Mouse (Mus musculus) limb, embryonic 13.5 days (tissue): ENCODE data around the gene Apoe. TPM values are rescaled to one million over a fixed set of nuclear protein-coding genes. Genes with fewer than 3 reads are reported as not detected.

Source experiments
- ATAC-seq: fragments of 200-750 bp; cut with Nextera tagmentation; 2 replicates; pipeline ENCODE4 v1.8.0; 2017; ENCODE audit warnings: low read depth, moderate number of reproducible peaks, moderate TSS enrichment; ENCODE audit not compliant: low FRiP score
- H3K27ac ChIP-seq: fragments of 300-500 bp; sonication (generic); 2 replicates; pipeline ENCODE4 v1.5.1; 2015; ENCODE audit warnings: inconsistent platforms, mild to moderate bottlenecking, moderate library complexity
- H3K27me3 ChIP-seq: fragments of 300-500 bp; sonication (generic); 2 replicates; pipeline ENCODE4 v1.6.1; 2015; ENCODE audit warnings: mild to moderate bottlenecking, inconsistent platforms
- H3K36me3 ChIP-seq: fragments of 300-500 bp; sonication (generic); 2 replicates; pipeline ENCODE4 v1.6.1; 2015; ENCODE audit warnings: inconsistent platforms, mild to moderate bottlenecking, moderate library complexity
- H3K4me1 ChIP-seq: fragments of 300-500 bp; sonication (generic); 2 replicates; pipeline ENCODE4 v1.6.1; 2015; ENCODE audit warnings: inconsistent platforms
- H3K4me2 ChIP-seq: fragments of 300-500 bp; sonication (generic); replicated peaks from 2 replicates; pipeline ENCODE4 v1.6.1; 2015; ENCODE audit warnings: inconsistent platforms, mild to moderate bottlenecking, moderate library complexity
- H3K4me3 ChIP-seq: fragments of 300-500 bp; sonication (generic); 2 replicates; pipeline ENCODE4 v1.5.1; 2015; ENCODE audit warnings: moderate library complexity, mild to moderate bottlenecking, inconsistent platforms
- H3K9ac ChIP-seq: fragments of 300-500 bp; sonication (generic); 2 replicates; pipeline ENCODE4 v1.6.1; 2015; ENCODE audit warnings: mild to moderate bottlenecking, inconsistent platforms
- H3K9me3 ChIP-seq: fragments of 300-500 bp; sonication (generic); 2 replicates; pipeline ENCODE4 v1.6.1; 2016; ENCODE audit warnings: inconsistent platforms
- WGBS: fragments of 180-500 bp; shearing (Covaris S2); methylation state at CpG from one replicate; pipeline ENCODE4 v1.1.7; 2015; 5-methylcytosine and 5-hydroxymethylcytosine counted together
- polyA plus RNA-seq: library from polyadenylated mRNA; unstranded; fragments of >200 nt; fragmentation: Nextera tagmentation; extraction: Ambion mirVana; gene quantifications from 2 replicates; pipeline ENCODE4 v1.2.1, GENCODE M21; 2015

The Apoe gene
- polyA plus RNA-seq, 1 experiment from 2014 or later = 241 TPM

DNA sequence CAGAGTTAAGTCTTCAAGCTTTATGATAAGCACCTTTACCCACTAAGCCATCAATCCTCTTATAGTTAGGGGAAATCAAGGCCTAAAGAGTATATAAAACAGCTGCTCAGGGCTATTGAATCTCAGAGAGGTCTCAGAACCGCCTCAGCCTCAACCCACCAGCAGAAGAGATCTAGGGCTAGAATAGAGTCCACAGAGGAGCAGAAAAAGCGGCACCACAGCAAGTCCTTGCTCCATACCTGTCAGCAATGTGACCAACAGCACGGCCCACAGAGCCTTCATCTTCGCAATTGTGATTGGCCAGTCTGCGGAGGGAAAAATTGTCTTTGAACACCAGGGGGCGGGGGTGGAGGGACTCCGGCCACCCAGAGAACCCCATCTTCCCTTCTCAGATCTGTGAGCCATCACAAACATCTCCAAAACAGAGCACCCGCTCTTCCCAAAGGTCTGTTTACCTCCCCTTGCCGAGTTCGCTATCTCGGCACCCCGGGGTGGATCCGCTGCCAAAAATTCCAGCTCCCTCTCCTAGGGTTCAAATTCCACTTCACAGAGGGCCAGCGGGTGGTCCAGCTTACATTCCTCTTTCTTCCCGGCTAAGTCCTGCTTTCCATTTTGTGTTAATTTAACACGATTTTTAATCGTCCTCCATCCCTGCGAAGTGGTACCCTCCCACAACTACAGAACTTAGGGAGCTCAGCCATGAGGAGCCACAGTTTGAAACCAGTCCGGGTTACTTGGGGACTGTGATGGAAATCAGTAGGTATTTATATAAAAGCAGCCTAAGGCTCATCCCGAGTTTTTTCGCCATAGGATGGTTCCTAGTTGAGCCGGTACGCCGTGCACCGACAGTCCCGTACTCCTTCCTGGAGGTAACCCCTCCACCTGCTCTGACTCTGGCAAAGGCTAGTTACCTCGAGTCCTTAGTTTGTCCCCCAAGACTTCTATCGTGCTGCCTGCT lies 760 bp downstream of the Apoe start:
- Histone ChIP-seq H3K36me3 (peaks cover 28% of the 10 kb centered on the region), H3K4me2 (peak overlapping the region; percentile 78), H3K4me1 (peaks cover 21% of the 10 kb centered on the region), H3K9ac (peak overlapping the region; percentile 68), H3K27me3 (peaks cover 6% of the 10 kb centered on the region; the same call in 1 of the 2 replicates), H3K9me3 (no peaks in the 10 kb centered on the region), H3K27ac (no peak overlapping the region), H3K4me3 (peak overlapping the region; percentile 40)
- no peak for ATAC-seq
- WGBS = 3% methylated on average over 28 of the region's 28 CpGs

DNA sequence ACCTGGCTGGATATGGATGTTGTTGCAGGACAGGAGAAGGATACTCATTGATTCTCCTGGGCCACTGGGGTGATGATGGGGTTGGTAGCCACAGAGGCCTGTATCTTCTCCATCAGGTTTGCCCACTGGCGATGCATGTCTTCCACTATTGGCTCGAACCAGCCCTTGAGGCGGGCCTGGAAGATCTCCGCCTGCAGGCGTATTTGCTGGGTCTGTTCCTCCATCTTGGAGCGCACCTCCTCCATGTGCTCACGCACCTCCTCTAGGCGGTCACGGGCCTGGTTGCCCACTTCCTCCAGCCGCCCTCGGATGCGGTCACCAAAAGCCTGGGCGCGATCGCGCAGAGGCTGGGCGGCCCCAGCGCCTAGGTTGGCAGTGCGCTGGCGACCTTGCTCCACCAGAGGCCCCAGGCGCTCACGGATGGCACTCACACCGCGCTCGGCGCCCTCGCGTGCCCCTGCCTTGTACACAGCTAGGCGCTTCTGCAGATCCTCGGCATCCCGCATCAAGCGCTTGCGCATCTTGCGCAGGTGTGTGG lies 2.6 kb downstream of the Apoe start:
- Histone ChIP-seq H3K4me1 (peaks cover 25% of the 10 kb centered on the region), H3K4me3 (no peak overlapping the region), H3K9ac (no peak overlapping the region), H3K36me3 (peaks cover 11% of the 10 kb centered on the region), H3K4me2 (no peak overlapping the region), H3K27ac (no peak overlapping the region), H3K27me3 (peaks cover 6% of the 10 kb centered on the region; the same call in 1 of the 2 replicates), H3K9me3 (no peaks in the 10 kb centered on the region)
- WGBS = 93% methylated on average over 34 of the region's 34 CpGs
- ATAC-seq = no peak

DNA sequence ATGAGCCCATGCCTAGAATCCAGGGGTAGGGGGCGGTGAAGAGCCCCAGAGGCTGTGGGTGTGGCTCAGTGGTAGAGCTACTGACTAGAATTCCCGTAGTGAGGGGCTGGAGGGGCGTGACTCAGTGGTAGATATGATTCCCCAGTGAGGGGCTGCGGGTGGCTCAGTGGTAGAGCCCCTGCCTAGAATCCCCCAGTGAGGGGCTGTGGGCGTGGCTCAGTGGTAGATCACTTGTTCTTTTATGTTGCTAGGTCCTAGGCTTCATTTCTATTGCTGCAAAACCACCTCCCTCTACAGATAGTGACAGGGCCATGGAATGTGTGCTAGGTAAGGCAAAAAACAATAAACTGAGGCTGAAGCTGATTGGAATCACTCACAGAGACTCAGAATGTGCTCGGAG lies 3.1 kb downstream of the Apoe start:
- Histone ChIP-seq H3K4me1 (peaks cover 25% of the 10 kb centered on the region), H3K9ac (no peak overlapping the region)
- WGBS = 85% methylated on average over 6 of the region's 6 CpGs

DNA sequence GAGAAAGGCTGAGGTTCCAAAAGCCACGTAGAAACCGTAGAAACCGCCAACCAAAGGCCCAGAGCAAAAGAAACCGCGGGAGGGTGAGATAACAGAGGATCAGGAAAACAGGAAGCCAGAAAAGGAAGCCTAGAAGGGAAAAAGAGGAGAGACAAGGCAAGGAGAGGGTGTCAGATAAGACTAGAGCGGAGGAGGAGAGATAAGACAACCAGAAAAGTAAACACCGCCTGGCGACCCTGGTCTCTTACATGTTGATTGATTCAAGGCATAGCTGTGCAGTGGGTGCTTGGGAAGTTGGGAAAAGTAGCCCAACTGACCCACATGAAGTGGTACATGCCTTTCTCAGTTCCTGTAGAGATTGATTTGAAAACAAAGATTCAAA lies 3.8 kb downstream of the Apoe start:
- H3K9ac ChIP-seq = no peak overlapping the region
- no peak overlapping the region for H3K4me3 ChIP-seq
- 53% methylated on average over 8 of the region's 8 CpGs for WGBS
- no peak for ATAC-seq
- H3K27me3 ChIP-seq = peaks cover 6% of the 10 kb centered on the region; the same call in 1 of the 2 replicates
- peaks cover 10% of the 10 kb centered on the region for H3K36me3 ChIP-seq
- no peak overlapping the region for H3K4me2 ChIP-seq
- peaks cover 25% of the 10 kb centered on the region for H3K4me1 ChIP-seq
- H3K27ac ChIP-seq = no peak overlapping the region
- no peaks in the 10 kb centered on the region for H3K9me3 ChIP-seq

More for the DNA sequence above, 3.1 kb downstream of the Apoe start:
- peaks cover 10% of the 10 kb centered on the region for H3K36me3 ChIP-seq
- no peak overlapping the region for H3K4me3 ChIP-seq
- no peaks in the 10 kb centered on the region for H3K9me3 ChIP-seq
- ATAC-seq = no peak
- H3K27me3 ChIP-seq = peaks cover 6% of the 10 kb centered on the region; the same call in 1 of the 2 replicates
- H3K4me2 ChIP-seq = no peak overlapping the region
- H3K27ac ChIP-seq = no peak overlapping the region

- WGBS = 81% methylated on average over 10 of the region's 10 CpGs
- Histone ChIP-seq H3K27me3 (peaks cover 6% of the 10 kb centered on the region; the same call in 1 of the 2 replicates), H3K36me3 (peaks cover 10% of the 10 kb centered on the region), H3K9ac (no peak overlapping the region), H3K4me2 (no peak overlapping the region), H3K4me1 (peaks cover 24% of the 10 kb centered on the region), H3K9me3 (no peaks in the 10 kb centered on the region), H3K4me3 (no peak overlapping the region), H3K27ac (no peak overlapping the region)
- ATAC-seq = no peak
These were observed 4.4 kb downstream of the Apoe start for GRCm38 (mm10) chr7:19694336-19695212.

DNA sequence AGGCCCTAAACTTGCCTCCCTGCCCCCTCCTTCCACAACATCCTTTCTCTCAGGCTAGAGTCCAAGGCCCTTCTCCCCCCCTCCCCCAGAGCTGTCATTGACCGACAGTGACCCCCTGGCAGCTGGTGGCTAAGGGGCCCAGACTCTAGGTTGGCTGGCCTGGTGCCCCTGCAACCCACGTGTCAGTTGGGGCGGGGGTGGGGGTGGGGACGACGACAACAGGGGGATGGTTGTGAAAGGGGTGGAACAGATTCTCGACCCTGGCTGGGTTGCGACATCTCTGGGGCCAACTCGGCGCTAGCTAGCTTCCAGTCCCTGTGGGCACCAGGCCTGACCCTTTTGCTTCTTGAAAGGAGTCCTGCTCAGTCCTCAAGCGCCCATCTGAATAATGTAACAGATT lies 5.6 kb downstream of the Apoe start:
- no peak overlapping the region for H3K4me2 ChIP-seq
- no peak overlapping the region for H3K9ac ChIP-seq
- H3K36me3 ChIP-seq = peaks cover 10% of the 10 kb centered on the region
- H3K4me3 ChIP-seq = no peak overlapping the region
- H3K27ac ChIP-seq = no peak overlapping the region
- H3K9me3 ChIP-seq = no peaks in the 10 kb centered on the region
- no peak for ATAC-seq
- WGBS = 26% methylated on average over 10 of the region's 10 CpGs
- peaks cover 13% of the 10 kb centered on the region for H3K4me1 ChIP-seq
- peaks cover 6% of the 10 kb centered on the region; the same call in 1 of the 2 replicates for H3K27me3 ChIP-seq

GRCm38 (mm10) chr7:19691873-19692865 lies 6.8 kb downstream of the Apoe start, which contains the start of gene Apoc1:
Apoc1 (minus strand) TSS chr7:19692660.
- Histone ChIP-seq H3K4me2 (no peak within 1 kb of the TSS), H3K4me1 (peaks cover 7% of the 10 kb centered on the region), H3K36me3 (peaks cover 10% of the 10 kb centered on the region), H3K9me3 (no peaks in the 10 kb centered on the region), H3K27ac (no peak within 1 kb of the TSS), H3K4me3 (no peak within 1 kb of the TSS), H3K27me3 (no peaks in the 10 kb centered on the region), H3K9ac (no peak within 1 kb of the TSS)
- no peak for ATAC-seq
- 45% methylated on average over 28 of the region's 28 CpGs for WGBS

GRCm38 (mm10) chr7:19691434-19691833 lies 7.6 kb downstream of the Apoe start:
- Histone ChIP-seq H3K27me3 (no peaks in the 10 kb centered on the region), H3K9me3 (no peaks in the 10 kb centered on the region), H3K4me3 (no peak overlapping the region), H3K4me2 (no peak overlapping the region), H3K27ac (no peak overlapping the region), H3K4me1 (peaks cover 11% of the 10 kb centered on the region), H3K9ac (no peak overlapping the region), H3K36me3 (peaks cover 6% of the 10 kb centered on the region)
- no peak for ATAC-seq
- 80% methylated on average over 6 of the region's 6 CpGs for WGBS

DNA sequence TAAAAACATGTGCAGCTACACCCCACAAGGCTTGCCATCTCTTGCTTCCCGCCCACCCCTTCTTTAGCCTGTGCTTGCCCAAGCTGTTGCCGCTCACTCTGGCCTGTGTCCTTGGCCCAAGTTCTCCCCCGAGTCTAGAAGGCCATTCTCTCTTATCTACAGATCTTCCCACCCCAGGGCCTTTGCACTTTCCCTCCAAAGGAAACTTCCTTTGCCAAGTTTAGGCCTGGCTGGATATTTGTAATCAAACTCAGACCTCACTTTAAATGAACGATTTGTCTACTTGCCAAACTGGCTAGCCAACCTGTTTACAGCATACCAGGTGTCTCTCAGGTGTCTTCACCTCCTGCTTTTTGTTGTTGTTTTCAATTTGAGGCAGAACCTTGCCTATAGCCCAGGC lies 8.1 kb downstream of the Apoe start:
- no peak overlapping the region for H3K4me2 ChIP-seq
- peaks cover under 1% of the 10 kb centered on the region; the same call in 1 of the 2 replicates for H3K36me3 ChIP-seq
- no peak overlapping the region for H3K4me3 ChIP-seq
- H3K27ac ChIP-seq = no peak overlapping the region
- H3K9ac ChIP-seq = no peak overlapping the region
- no peaks in the 10 kb centered on the region for H3K9me3 ChIP-seq
- H3K4me1 ChIP-seq = peaks cover 11% of the 10 kb centered on the region
- WGBS = 85% methylated on average over 4 of the region's 4 CpGs
- no peaks in the 10 kb centered on the region for H3K27me3 ChIP-seq
- no peak for ATAC-seq

DNA sequence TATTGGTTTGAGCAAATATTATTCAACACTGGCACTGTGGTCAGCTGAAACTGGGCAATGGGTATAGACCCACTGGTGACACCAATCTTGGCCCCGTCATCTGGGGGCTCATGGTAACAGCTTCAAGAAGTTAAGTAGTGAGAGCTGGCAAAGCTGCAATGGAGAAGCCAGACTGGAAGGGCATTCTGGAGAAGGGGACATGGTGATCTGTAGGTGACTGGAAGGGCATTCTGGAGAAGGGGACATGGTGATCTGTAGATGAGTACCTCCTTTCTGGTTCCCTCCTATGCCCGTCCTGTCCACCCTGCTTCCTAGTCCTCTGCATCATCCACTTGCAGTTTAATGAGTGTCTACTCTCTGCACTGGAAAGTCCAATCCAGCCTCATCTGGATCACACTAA lies 10.4 kb downstream of the Apoe start:
- Histone ChIP-seq H3K4me2 (no peak overlapping the region), H3K27me3 (no peaks in the 10 kb centered on the region), H3K9me3 (no peaks in the 10 kb centered on the region), H3K9ac (no peak overlapping the region), H3K36me3 (no peaks in the 10 kb centered on the region), H3K4me1 (peaks cover 15% of the 10 kb centered on the region), H3K4me3 (no peak overlapping the region), H3K27ac (no peak overlapping the region)
- 93% methylated on average over 2 of the region's 2 CpGs for WGBS
- no peak for ATAC-seq

DNA sequence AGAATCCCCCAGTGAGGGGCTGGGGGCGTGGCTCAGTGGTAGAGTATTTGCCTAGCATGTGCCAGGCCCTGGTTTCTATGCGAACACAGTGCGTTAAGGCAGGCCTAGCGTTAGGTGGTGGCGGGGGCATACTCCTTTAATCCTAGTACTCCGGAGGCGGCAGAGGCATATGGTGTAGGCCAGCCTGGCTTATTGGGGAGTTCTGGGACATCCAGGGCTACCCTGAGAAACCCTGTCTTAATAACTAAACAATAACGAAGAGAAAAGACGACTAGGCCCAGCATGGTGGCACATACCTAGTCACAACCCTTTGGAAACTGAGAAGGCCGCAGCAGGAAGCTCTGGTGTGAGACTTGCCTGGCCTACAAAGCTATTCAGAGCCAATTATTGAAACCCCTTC lies 10.9 kb downstream of the Apoe start:
- Histone ChIP-seq H3K4me2 (no peak overlapping the region), H3K36me3 (no peaks in the 10 kb centered on the region), H3K9me3 (no peaks in the 10 kb centered on the region), H3K27ac (no peak overlapping the region), H3K4me3 (no peak overlapping the region), H3K9ac (no peak overlapping the region), H3K4me1 (peaks cover 13% of the 10 kb centered on the region), H3K27me3 (no peaks in the 10 kb centered on the region)
- 89% methylated on average over 10 of the region's 10 CpGs for WGBS
- no peak for ATAC-seq
